Mouse (Mus musculus): ENCODE data around the gene Igsf3.

DNA sequence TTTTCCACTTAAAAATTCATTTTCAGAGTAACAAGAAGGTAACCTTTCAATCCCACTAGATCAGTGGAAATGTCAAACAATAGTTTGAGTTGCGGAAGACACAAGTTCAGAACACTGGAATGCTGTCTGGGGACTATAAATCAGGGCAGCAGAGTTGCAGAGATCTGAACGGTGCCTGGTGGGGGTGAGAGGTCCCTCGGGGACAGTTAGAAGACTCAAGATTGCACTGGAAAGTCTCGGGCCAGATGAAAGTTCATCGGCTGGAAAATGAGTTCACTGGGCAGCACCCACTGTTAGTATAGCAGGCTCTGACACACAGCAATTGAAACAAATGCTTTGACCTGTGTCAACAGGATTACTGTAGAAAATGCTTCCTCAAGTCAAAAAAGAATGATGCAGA is 24.6 kb downstream of the Igsf3 start:
- no peak for TF ChIP-seq CTCF (IDR thresholded peaks at IDR 0.05; ENCODE audit: insufficient read depth, low read depth, low read length)
- no peak for TF ChIP-seq POLR2A (IDR thresholded peaks at IDR 0.05; ENCODE audit: insufficient read depth, low read depth, low read length)

Data from olfactory bulb, adult 2 months (tissue).